Mouse (Mus musculus): ENCODE data around the gene Vash2. TPM values are rescaled to one million over a fixed set of nuclear protein-coding genes. Genes with fewer than 3 reads are reported as not detected.
"Not testable (repeated sequence)": the region's sequence is repeated elsewhere in the genome, so short reads cannot be mapped to it uniquely, and the experiment has no call there.

Vash2 gene
- polyA plus RNA-seq, 1 experiment from 2014 or later: 61.0 TPM

DNA sequence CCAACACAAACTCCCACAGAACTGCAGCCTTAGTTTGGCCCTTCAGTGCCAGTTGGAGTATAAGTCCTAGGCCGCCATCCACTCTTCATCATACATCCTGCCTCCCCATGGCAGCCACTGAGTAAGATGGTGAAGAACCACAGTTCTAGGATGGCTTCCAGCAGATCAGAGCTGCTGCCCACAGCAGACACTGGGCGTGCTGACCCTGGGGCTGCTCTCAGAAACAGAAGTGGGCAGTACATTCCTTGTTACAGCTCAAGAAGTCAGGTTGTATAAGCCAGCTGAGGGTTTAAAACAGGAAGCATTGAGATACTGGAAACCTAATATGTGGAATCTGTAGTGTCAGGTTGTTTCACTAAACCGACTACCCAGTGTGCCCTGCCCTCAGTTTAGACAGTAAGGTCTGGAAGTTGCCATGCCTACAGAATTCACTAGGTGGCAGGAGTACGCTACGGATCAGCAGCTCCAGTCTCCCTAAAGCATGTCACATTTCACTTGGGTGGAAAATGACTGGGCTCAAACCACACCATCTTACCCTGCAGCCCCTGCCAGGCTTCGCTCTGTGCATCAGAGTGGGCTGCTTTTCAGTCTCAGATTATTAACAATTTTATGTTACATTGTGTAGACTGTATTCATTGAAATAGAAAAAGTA lies 34.9 kb downstream of the Vash2 start:
- DNase-seq (ENCODE audit: low spot score): peak; percentile 79
- WGBS: 53% methylated on average over 6 of the region's 6 CpGs
- peaks cover 15% of the 10 kb centered on the region for H3K36me3 ChIP-seq (ENCODE audit: control insufficient read depth, insufficient read depth, low read length)

DNA sequence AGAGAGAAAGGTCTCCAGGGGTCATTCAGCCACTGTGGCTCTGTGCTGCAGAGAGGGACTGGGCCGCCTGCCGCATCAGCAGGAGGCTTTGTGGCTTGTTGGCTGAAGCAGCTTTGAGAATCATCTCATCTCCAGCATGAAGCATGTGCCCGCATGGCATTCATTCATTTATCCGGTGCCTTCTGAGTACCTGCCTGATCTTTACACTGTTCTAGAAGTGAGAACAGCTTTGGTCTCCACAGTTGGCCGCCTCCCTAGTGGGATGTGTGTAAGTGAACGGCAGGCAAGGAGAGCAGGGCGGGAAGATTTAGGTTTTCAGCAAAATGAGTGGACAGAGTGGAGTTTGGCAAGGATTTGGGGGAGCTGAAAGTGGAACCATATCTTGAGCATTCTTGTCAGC lies 39.3 kb downstream of the Vash2 start:
- DNase-seq (ENCODE audit: low spot score) (no peak), ATAC-seq (ENCODE audit: low FRiP score) (no peak)
- H3K4me3 ChIP-seq (ENCODE audit: low read depth, low read length): no peak overlapping the region
- no peaks in the 10 kb centered on the region for H3K4me1 ChIP-seq (replicated peaks; ENCODE audit: control insufficient read depth, insufficient read depth, low read length)
- peaks cover 19% of the 10 kb centered on the region for H3K36me3 ChIP-seq (ENCODE audit: control insufficient read depth, insufficient read depth, low read length)
- WGBS: 81% methylated on average over 7 of the region's 7 CpGs
- no peaks in the 10 kb centered on the region for H3K27me3 ChIP-seq (ENCODE audit: control insufficient read depth, insufficient read depth, low read length)
- no peaks in the 10 kb centered on the region for H3K9me3 ChIP-seq (ENCODE audit: control insufficient read depth, low read length)
- H3K4me2 ChIP-seq (replicated peaks; ENCODE audit: low read depth, low read length): no peak overlapping the region
- H3K27ac ChIP-seq (ENCODE audit: low read depth, low read length): no peak overlapping the region
- no peak overlapping the region for H3K9ac ChIP-seq (ENCODE audit: low read depth, low read length)

More for the DNA sequence above, 34.9 kb downstream of the Vash2 start:
- Histone ChIP-seq H3K27ac (ENCODE audit: low read depth, low read length) (no peak overlapping the region), H3K9ac (ENCODE audit: low read depth, low read length) (no peak overlapping the region), H3K4me2 (replicated peaks; ENCODE audit: low read depth, low read length) (no peak overlapping the region), H3K27me3 (ENCODE audit: control insufficient read depth, insufficient read depth, low read length) (no peaks in the 10 kb centered on the region), H3K9me3 (ENCODE audit: control insufficient read depth, low read length) (no peaks in the 10 kb centered on the region), H3K4me3 (ENCODE audit: low read depth, low read length) (no peak overlapping the region), H3K4me1 (replicated peaks; ENCODE audit: control insufficient read depth, insufficient read depth, low read length) (no peaks in the 10 kb centered on the region)
- ATAC-seq (ENCODE audit: low FRiP score): no peak

GRCm38 (mm10) chr1:190930181-190930580 lies 48.9 kb downstream of the Vash2 start:
- no peak overlapping the region for H3K27ac ChIP-seq (ENCODE audit: low read depth, low read length)
- 89% methylated on average over 6 of the region's 6 CpGs for WGBS
- no peaks in the 10 kb centered on the region for H3K4me1 ChIP-seq (replicated peaks; ENCODE audit: control insufficient read depth, insufficient read depth, low read length)
- ATAC-seq (ENCODE audit: low FRiP score) (no peak), DNase-seq (ENCODE audit: low spot score) (no peak)
- H3K36me3 ChIP-seq (ENCODE audit: control insufficient read depth, insufficient read depth, low read length): 0 out of 2 replicates have a peak, but pooled peaks cover 9% of the 10 kb centered on the region
- no peak overlapping the region for H3K4me2 ChIP-seq (replicated peaks; ENCODE audit: low read depth, low read length)
- no peaks in the 10 kb centered on the region for H3K27me3 ChIP-seq (ENCODE audit: control insufficient read depth, insufficient read depth, low read length)
- H3K4me3 ChIP-seq (ENCODE audit: low read depth, low read length): no peak overlapping the region
- H3K9ac ChIP-seq (ENCODE audit: low read depth, low read length): no peak overlapping the region
- no peaks in the 10 kb centered on the region for H3K9me3 ChIP-seq (ENCODE audit: control insufficient read depth, low read length)

DNA sequence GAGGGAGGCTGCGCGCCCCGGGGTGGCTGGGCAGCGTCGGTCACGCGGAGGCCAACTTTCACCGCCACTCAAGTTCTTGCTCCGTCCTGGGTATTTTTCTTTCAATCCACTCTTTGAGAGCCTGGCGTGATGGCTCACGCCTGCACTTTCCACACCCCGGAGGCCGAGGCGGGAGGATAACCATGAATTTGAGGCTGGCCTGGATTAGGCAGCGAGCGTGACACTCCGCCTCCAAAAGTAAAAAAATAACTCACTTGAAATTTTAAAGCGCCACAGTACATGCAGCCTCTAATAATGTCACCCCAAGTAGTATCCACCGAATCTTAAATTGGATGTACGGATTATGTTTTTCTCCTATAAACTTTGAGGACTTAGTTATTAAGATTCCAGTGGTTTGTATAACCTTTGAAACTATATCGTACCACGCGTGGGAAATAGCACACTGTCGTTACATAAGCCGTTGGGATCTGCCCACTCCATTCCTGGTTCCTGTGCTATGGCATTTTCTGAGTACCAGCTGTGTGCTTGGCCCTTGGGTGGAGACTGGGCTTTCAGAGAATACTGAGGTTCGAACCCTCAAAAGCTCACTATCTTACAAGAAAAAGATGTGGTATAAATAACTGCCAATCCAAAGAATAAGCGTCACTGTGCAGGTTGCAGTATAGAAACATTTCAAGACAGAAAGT lies 49.9 kb downstream of the Vash2 start:
- peak overlapping the region; percentile 88 for H3K9ac ChIP-seq (ENCODE audit: low read depth, low read length)

GRCm38 (mm10) chr1:190928370-190929009 lies 50.6 kb downstream of the Vash2 start:
- Histone ChIP-seq H3K27ac (ENCODE audit: low read depth, low read length) (peak overlapping the region; percentile 99), H3K36me3 (ENCODE audit: control insufficient read depth, insufficient read depth, low read length) (0 out of 2 replicates have a peak, but pooled peaks cover 4% of the 10 kb centered on the region), H3K27me3 (ENCODE audit: control insufficient read depth, insufficient read depth, low read length) (no peaks in the 10 kb centered on the region), H3K9ac (ENCODE audit: low read depth, low read length) (peak overlapping the region; percentile 88), H3K4me3 (ENCODE audit: low read depth, low read length) (peak overlapping the region; percentile 72), H3K4me2 (replicated peaks; ENCODE audit: low read depth, low read length) (peak overlapping the region; percentile 73), H3K4me1 (replicated peaks; ENCODE audit: control insufficient read depth, insufficient read depth, low read length) (no peaks in the 10 kb centered on the region), H3K9me3 (ENCODE audit: control insufficient read depth, low read length) (no peaks in the 10 kb centered on the region)
- ATAC-seq (ENCODE audit: low FRiP score) (peak; percentile 97), DNase-seq (ENCODE audit: low spot score) (peak; percentile 98)
- under 1% methylated on average over 58 of the region's 79 CpGs for WGBS

More for the DNA sequence above, 49.9 kb downstream of the Vash2 start:
- Histone ChIP-seq H3K4me3 (ENCODE audit: low read depth, low read length) (peak overlapping the region; percentile 72), H3K9me3 (ENCODE audit: control insufficient read depth, low read length) (no peaks in the 10 kb centered on the region), H3K4me1 (replicated peaks; ENCODE audit: control insufficient read depth, insufficient read depth, low read length) (no peaks in the 10 kb centered on the region), H3K27me3 (ENCODE audit: control insufficient read depth, insufficient read depth, low read length) (no peaks in the 10 kb centered on the region), H3K36me3 (ENCODE audit: control insufficient read depth, insufficient read depth, low read length) (0 out of 2 replicates have a peak, but pooled peaks cover 4% of the 10 kb centered on the region), H3K27ac (ENCODE audit: low read depth, low read length) (peak overlapping the region; percentile 99), H3K4me2 (replicated peaks; ENCODE audit: low read depth, low read length) (peak overlapping the region; percentile 47)
- DNase-seq (ENCODE audit: low spot score): peak; percentile 41
- 10% methylated on average over 26 of the region's 27 CpGs for WGBS
- peak; percentile 25; the same call in 1 of the 2 replicates for ATAC-seq (ENCODE audit: low FRiP score)

- ATAC-seq (ENCODE audit: low FRiP score): peak; percentile 39
- peak overlapping the region; percentile 88 for H3K9ac ChIP-seq (ENCODE audit: low read depth, low read length)
- WGBS: 27% methylated on average over 16 of the region's 16 CpGs
- H3K36me3 ChIP-seq (ENCODE audit: control insufficient read depth, insufficient read depth, low read length): 0 out of 2 replicates have a peak, but pooled peaks cover 1% of the 10 kb centered on the region
- H3K27me3 ChIP-seq (ENCODE audit: control insufficient read depth, insufficient read depth, low read length): no peaks in the 10 kb centered on the region
- H3K9me3 ChIP-seq (ENCODE audit: control insufficient read depth, low read length): no peaks in the 10 kb centered on the region
- no peak for DNase-seq (ENCODE audit: low spot score)
- H3K4me3 ChIP-seq (ENCODE audit: low read depth, low read length): peak overlapping the region; percentile 72
- no peaks in the 10 kb centered on the region for H3K4me1 ChIP-seq (replicated peaks; ENCODE audit: control insufficient read depth, insufficient read depth, low read length)
- peak overlapping the region; percentile 99 for H3K27ac ChIP-seq (ENCODE audit: low read depth, low read length)
- H3K4me2 ChIP-seq (replicated peaks; ENCODE audit: low read depth, low read length): peak overlapping the region; percentile 73
Observed at GRCm38 (mm10) chr1:190927751-190928369, 51.2 kb downstream of the Vash2 start.

DNA sequence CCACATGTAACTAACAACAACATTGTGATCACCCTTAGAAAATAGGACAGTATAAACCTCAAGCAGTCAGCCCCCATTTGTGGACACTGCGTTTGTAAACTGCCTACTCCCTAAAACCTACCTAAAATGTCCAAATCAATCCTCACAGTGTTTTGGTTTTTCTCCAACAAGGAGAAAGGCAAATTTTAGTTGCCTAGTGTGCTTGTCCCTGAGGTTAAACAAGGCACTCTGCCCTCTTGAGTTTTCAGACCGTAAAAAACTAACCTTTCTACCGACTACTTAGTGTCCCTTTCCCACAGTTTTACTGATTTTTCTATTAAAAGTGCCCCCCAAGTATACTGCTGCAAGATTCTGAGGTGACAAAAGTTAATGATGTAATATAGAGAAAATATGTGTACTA lies 51.8 kb downstream of the Vash2 start:
- Histone ChIP-seq H3K27me3 (ENCODE audit: control insufficient read depth, insufficient read depth, low read length) (no peaks in the 10 kb centered on the region), H3K27ac (ENCODE audit: low read depth, low read length) (no peak overlapping the region), H3K9ac (ENCODE audit: low read depth, low read length) (no peak overlapping the region), H3K9me3 (ENCODE audit: control insufficient read depth, low read length) (no peaks in the 10 kb centered on the region), H3K4me3 (ENCODE audit: low read depth, low read length) (no peak overlapping the region), H3K4me2 (replicated peaks; ENCODE audit: low read depth, low read length) (no peak overlapping the region), H3K36me3 (ENCODE audit: control insufficient read depth, insufficient read depth, low read length) (no peaks in the 10 kb centered on the region), H3K4me1 (replicated peaks; ENCODE audit: control insufficient read depth, insufficient read depth, low read length) (no peaks in the 10 kb centered on the region)
- DNase-seq (ENCODE audit: low spot score) (no peak), ATAC-seq (ENCODE audit: low FRiP score) (no peak)
- WGBS: 94% methylated on average over 3 of the region's 3 CpGs

DNA sequence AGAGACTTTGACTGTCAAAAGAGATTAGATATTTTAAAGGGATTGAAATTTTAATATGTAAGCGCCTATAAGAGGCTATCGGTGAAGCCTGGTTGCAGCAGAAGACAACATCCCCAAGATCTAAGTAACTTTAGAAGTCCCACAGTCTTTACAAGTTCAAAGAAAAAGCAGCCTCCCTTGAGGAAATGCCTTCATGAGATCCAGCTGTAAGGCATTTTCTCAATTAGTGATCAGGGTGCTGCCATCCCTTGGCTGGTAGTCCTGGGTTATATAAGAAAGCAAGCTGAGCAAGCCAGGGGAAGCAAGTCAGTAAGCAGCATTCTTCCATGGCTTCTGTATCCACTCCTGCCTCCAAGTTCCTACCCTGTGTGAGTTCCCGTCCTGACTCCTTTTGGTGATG lies 54.3 kb downstream of the Vash2 start, which contains the start of gene Angel2:
Angel2 (plus strand) TSS at position 301 of the 400 bp plus-strand sequence.
- not testable (repeated sequence) for H3K4me1 ChIP-seq (replicated peaks; ENCODE audit: control insufficient read depth, insufficient read depth, low read length); H3K36me3 ChIP-seq (ENCODE audit: control insufficient read depth, insufficient read depth, low read length); DNase-seq (ENCODE audit: low spot score); H3K4me2 ChIP-seq (replicated peaks; ENCODE audit: low read depth, low read length); H3K9me3 ChIP-seq (ENCODE audit: control insufficient read depth, low read length); ATAC-seq (ENCODE audit: low FRiP score); H3K27me3 ChIP-seq (ENCODE audit: control insufficient read depth, insufficient read depth, low read length); H3K4me3 ChIP-seq (ENCODE audit: low read depth, low read length); H3K27ac ChIP-seq (ENCODE audit: low read depth, low read length); H3K9ac ChIP-seq (ENCODE audit: low read depth, low read length)
- 81% methylated on average over 3 of the region's 3 CpGs for WGBS
